Mouse (Mus musculus) B cell, adult 62 days (primary cell): Measurements from ENCODE around the gene Laptm5. TPM values are rescaled to one million over a fixed set of nuclear protein-coding genes. Genes with fewer than 3 reads are reported as not detected.

Source experiments
- total RNA-seq: library from RNA; stranded (reverse); gene quantifications from 4 replicates; pipeline ENCODE4 v1.2.4, GENCODE M21; 2023

Gene Laptm5
- 1,083 to 1,232 TPM (median 1,172 TPM) in 4 replicates for total RNA-seq

DNA sequence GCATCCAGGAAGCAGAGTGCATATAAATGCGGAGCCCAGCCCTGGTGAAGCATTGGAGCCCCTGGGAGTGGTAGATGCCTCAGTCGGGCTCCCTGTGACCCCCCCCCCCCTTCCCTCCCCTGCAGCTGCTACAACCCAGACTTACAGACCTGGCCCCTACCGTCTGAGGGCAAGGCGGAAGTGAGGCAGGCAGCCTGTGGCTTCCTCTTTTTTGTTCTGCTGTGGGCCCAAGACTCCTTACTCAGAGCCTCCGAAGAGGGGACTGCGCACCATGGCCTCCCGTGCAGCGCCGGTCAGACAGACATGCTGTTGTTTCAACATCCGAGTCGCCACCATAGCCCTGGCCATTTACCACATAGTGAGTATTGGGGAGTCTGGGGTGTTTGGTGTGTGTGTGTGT lies at the start of gene Laptm5:
TSS of gene Laptm5 (plus strand) at position 49 of the 400 bp plus-strand sequence.

DNA sequence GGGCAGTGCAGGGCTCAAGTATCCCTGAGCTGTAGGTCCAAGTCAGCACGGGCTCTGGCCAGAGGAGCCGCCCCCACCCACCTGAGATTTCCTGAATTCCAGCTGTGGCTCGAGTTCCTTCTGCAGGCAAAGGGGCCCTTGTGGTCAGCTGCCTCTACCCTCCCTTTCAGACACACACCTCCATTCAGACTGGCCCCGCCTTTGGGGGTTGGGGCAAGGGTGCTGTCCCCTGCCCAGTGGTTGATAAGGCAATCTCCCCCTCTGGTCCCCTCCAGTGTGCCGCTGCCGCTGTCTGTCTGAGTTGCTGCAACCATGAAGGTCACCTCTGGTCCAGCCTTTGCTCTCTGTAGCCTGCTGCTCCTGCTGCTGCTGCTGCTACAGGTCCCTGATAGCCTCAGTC lies 31.2 kb downstream of the Laptm5 start, which contains the start of gene Matn1:
TSS of gene Matn1 (plus strand) at position 274 of the 400 bp plus-strand sequence.

Other genes with a start within 250 kb of the Laptm5 start
- gene Pum1, start 249.8 kb upstream of the Laptm5 start, total RNA-seq, result 143 to 156 TPM (median 151 TPM) in 4 replicates
- gene Sdc3, start 120.6 kb upstream of the Laptm5 start, total RNA-seq, result 4.4 to 5.9 TPM (median 5.6 TPM) in 4 replicates
- gene Matn1, start 31.3 kb downstream of the Laptm5 start, total RNA-seq, result 0.63 to 1.7 TPM (median 1.3 TPM) in 4 replicates